Mouse (Mus musculus) liver, embryonic 11.5 days (tissue): Measurements from ENCODE around the gene B230307C23Rik. TPM values are rescaled to one million over a fixed set of nuclear protein-coding genes. Genes with fewer than 3 reads are reported as not detected.

Source experiments
- ATAC-seq: fragments of 200-750 bp; cut with Nextera tagmentation; replicated peaks from 2 replicates; pipeline ENCODE4 v1.8.0; 2017; ENCODE audit warnings: moderate number of reproducible peaks, mild to moderate bottlenecking, moderate TSS enrichment, moderate library complexity; ENCODE audit not compliant: low FRiP score
- DNase-seq: peaks from one replicate; pipeline ENCODE4 v3.0.0-alpha.2; 2017; ENCODE audit warnings: low spot score
- H3K27ac ChIP-seq: fragments of 300-500 bp; sonication (generic); 2 replicates; pipeline ENCODE4 v1.5.1; 2014; ENCODE audit warnings: mild to moderate bottlenecking, low read depth, low read length, control low read depth
- H3K27me3 ChIP-seq: fragments of 300-500 bp; sonication (generic); replicated peaks from 2 replicates; pipeline ENCODE4 v1.6.1; 2014; ENCODE audit warnings: low read length, mixed read lengths; ENCODE audit not compliant: control insufficient read depth, insufficient read depth
- H3K36me3 ChIP-seq: fragments of 300-500 bp; sonication (generic); 2 replicates; pipeline ENCODE4 v1.6.1; 2014; ENCODE audit warnings: mild to moderate bottlenecking, low read length, moderate library complexity, mixed read lengths; ENCODE audit not compliant: control insufficient read depth, insufficient read depth
- H3K4me1 ChIP-seq: fragments of 300-500 bp; sonication (generic); replicated peaks from 2 replicates; pipeline ENCODE4 v1.6.1; 2014; ENCODE audit warnings: low read length, mixed read lengths; ENCODE audit not compliant: control insufficient read depth, insufficient read depth
- H3K4me2 ChIP-seq: fragments of 300-500 bp; sonication (generic); 2 replicates; pipeline ENCODE4 v1.6.1; 2014; ENCODE audit warnings: mild to moderate bottlenecking, control low read depth, moderate library complexity
- H3K4me3 ChIP-seq: fragments of 300-500 bp; sonication (generic); 2 replicates; pipeline ENCODE4 v1.5.1; 2014; ENCODE audit warnings: low read depth, low read length, control low read depth
- H3K9ac ChIP-seq: fragments of 300-500 bp; sonication (generic); 2 replicates; pipeline ENCODE4 v1.6.1; 2014; ENCODE audit warnings: low read depth, low read length, control low read depth
- H3K9me3 ChIP-seq: fragments of 300-500 bp; sonication (generic); 2 replicates; pipeline ENCODE4 v1.6.1; 2016; ENCODE audit warnings: low read length, inconsistent platforms, mixed read lengths; ENCODE audit not compliant: control insufficient read depth
- WGBS: fragments of 180-500 bp; shearing (Covaris S2); extraction: QIAGEN DNeasy Blood & Tissue Kit; methylation state at CpG from one replicate; pipeline ENCODE4 v1.1.7; 2014; 5-methylcytosine and 5-hydroxymethylcytosine counted together
- polyA plus RNA-seq: library from polyadenylated mRNA; unstranded; fragments of >200 nt; fragmentation: Nextera tagmentation; extraction: Ambion mirVana; gene quantifications from 2 replicates; pipeline ENCODE4 v1.2.1, GENCODE M21; 2014

The B230307C23Rik gene
- polyA plus RNA-seq, 1 experiment from 2014 or later, result 32.1 TPM

GRCm38 (mm10) chr16:97958401-97958973, 38.6 kb upstream of the B230307C23Rik start:
- ATAC-seq, result peak; percentile 5; the same call in 1 of the 2 replicates
- H3K4me3 ChIP-seq, result no peak overlapping the region
- no peak overlapping the region for H3K4me2 ChIP-seq
- peak overlapping the region; percentile 44; the same call in 1 of the 2 replicates for H3K27ac ChIP-seq
- peaks cover 22% of the 10 kb centered on the region for H3K4me1 ChIP-seq
- no peaks in the 10 kb centered on the region for H3K27me3 ChIP-seq
- H3K9ac ChIP-seq, result no peak overlapping the region
- DNase-seq, result no peak
- H3K36me3 ChIP-seq, result no peaks in the 10 kb centered on the region
- no peaks in the 10 kb centered on the region for H3K9me3 ChIP-seq

- no peak overlapping the region for H3K4me3 ChIP-seq
- no peak overlapping the region for H3K27ac ChIP-seq
- peaks cover 23% of the 10 kb centered on the region for H3K4me1 ChIP-seq
- no peaks in the 10 kb centered on the region for H3K36me3 ChIP-seq
- H3K9ac ChIP-seq, result no peak overlapping the region
- H3K9me3 ChIP-seq, result no peaks in the 10 kb centered on the region
- peak overlapping the region; percentile 94 for H3K4me2 ChIP-seq
- 82% methylated on average over 3 of the region's 3 CpGs for WGBS
- DNase-seq (no peak), ATAC-seq (no peak)
- H3K27me3 ChIP-seq, result no peaks in the 10 kb centered on the region
These were observed 36.8 kb upstream of the B230307C23Rik start for GRCm38 (mm10) chr16:97960348-97960747.

DNA sequence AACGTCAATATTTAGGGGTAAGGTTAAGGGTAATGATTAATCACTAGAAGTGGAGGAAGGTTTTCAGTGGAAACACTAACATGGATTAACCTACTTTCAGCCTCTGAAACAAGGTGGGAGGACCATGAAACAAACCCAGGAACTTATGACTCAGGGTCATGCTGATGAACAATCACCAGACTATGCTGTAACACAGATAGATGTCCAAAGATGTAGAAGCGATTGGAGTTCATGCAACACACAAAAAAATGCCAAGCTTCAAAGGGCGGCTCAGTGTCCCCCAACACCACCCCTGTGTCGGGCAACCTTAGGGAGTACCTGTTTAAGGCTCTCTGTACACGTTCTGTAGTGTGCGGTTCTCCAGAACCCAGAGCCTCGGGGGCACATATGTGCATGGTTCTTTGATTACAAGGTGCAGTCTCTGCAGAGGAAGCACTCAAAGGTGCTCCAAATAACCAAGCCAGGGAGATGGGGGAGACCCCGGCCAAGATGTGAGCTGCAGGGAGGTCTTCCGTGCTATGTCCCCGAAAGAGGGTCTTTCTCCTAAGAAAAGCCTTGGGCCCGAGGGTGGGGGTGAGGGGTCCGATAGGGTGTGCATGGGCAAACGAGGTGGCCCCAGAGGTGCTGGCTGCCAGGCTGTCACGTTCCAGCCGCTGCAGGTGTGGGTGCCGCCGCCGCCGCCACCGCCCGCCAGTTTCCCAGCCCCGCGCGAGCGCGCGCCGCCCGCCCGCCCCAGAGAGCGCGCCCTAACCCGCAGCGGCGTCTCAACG, 35.5 kb upstream of the B230307C23Rik start:
- H3K27ac ChIP-seq, result peak overlapping the region; percentile 89
- peak; percentile 13; the same call in 1 of the 2 replicates for ATAC-seq
- H3K9me3 ChIP-seq, result no peaks in the 10 kb centered on the region
- no peaks in the 10 kb centered on the region for H3K27me3 ChIP-seq
- H3K36me3 ChIP-seq, result no peaks in the 10 kb centered on the region
- peak overlapping the region; percentile 85 for H3K4me3 ChIP-seq
- DNase-seq, result no peak
- H3K9ac ChIP-seq, result peak overlapping the region; percentile 93
- peak overlapping the region; percentile 94 for H3K4me2 ChIP-seq
- H3K4me1 ChIP-seq, result peaks cover 23% of the 10 kb centered on the region
- WGBS, result 7% methylated on average over 34 of the region's 36 CpGs

DNA sequence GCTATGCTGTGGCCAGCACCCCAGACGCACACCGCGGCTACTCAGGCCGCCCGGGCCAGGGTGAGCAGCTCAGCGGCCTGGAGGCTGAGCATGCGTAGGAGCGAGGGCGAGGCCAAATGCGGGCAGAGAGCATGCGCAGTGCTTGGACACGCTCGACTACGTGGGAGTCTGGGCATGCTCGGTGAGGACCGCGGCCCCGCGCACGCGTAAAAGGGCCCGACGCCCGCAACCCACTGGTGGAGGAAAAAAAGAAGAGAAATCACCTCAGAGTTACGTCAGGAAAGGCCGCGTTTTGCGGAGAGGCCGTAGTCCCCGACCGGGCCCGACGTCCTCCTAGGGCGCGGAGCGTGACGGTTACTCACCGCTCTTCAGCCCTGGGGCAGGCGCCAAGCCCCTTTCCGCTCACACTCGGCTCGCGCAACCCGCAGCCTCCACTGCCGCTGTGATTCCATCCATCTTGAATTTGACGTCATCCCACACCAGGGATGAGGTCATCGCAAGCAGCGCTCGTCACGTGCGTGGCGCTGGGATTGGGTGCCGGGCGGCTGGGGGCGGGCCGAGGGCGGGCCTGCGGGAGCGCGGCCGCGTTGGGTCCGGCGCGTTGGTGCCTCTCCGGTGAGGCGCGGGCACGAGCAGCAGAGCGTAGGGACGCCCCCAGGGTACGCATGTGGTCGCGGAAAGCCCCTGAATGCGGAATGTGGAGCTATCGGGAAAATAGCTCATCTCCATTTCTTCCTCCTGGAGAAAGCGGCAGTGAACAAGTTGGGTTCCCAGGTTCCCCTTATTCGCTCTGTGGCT, 34.8 kb upstream of the B230307C23Rik start, which contains the start of the genes C2cd2 and Zbtb21:
Gene C2cd2, minus strand, starts transcription at position 448 of the 798 bp plus-strand sequence.
Gene Zbtb21, minus strand, starts transcription at position 472 of the 798 bp plus-strand sequence.
- Histone ChIP-seq H3K4me3 (peak within 1 kb of the TSS; percentile 85), H3K9me3 (no peaks in the 10 kb centered on the region), H3K36me3 (no peaks in the 10 kb centered on the region), H3K27me3 (no peaks in the 10 kb centered on the region), H3K27ac (peak within 1 kb of the TSS; percentile 89), H3K4me1 (peaks cover 23% of the 10 kb centered on the region), H3K9ac (peak within 1 kb of the TSS; percentile 93), H3K4me2 (peak within 1 kb of the TSS; percentile 94)
- DNase-seq (peak; percentile 91), ATAC-seq (peak; percentile 95)
- WGBS, result under 1% methylated on average over 78 of the region's 78 CpGs

DNA sequence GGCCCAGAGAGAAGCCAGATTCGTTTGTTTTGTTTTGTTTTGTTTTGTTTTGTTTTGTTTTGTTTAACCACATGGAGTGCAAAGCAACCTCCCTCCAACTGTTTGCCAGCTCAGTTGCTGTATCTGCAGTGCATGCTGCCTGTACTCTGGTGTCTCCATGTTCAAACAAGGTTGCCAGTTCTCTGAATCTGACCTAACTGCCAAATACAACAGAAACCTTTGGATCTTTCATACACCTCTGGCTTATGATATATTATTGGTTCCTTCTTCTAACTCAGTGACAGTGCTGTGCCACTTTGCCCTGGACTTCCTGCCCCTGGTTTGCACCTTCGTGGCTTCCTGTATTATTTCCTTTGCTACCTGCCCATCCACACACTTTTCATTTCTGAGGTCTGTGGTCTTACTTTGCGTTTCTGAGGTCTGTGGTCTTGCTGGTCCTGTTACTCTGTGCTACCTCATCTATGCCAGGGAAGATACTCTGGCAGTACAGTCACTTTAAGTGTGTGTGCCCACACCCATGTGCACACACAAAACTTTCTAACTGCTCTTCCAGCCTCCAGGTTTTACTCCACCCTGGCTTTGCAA, 33.1 kb upstream of the B230307C23Rik start:
- H3K4me3 ChIP-seq, result no peak overlapping the region

DNA sequence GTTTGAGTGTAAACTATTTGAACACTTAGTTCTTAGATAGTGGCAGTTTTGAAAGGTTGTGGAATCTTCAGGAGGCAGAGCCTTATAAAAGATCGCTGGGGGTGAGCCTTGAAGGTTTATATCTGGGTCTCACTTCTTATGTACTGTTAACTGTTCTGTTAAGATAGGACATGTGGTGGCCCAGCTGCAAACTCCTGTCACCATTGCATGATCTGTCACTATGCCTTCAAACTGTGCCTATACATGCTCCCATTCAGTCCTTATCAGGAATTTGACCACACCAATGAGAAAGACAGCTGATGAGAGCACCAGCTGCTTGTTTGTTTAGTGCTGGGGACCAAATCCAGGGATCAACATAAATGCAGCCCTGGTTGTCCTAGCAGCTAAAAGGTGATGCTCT, 19.8 kb upstream of the B230307C23Rik start:
- Histone ChIP-seq H3K9me3 (no peaks in the 10 kb centered on the region), H3K27me3 (no peaks in the 10 kb centered on the region), H3K36me3 (no peaks in the 10 kb centered on the region), H3K4me1 (peaks cover 2% of the 10 kb centered on the region; the same call in 1 of the 2 replicates), H3K4me2 (no peak overlapping the region), H3K4me3 (no peak overlapping the region), H3K27ac (no peak overlapping the region), H3K9ac (no peak overlapping the region)
- 43% methylated on average over 1 of the region's 1 CpGs for WGBS
- DNase-seq (no peak), ATAC-seq (peak; percentile 78)

More for the DNA sequence above, 33.1 kb upstream of the B230307C23Rik start:
- DNase-seq (no peak), ATAC-seq (no peak)
- WGBS, result 68% methylated on average over 3 of the region's 3 CpGs
- Histone ChIP-seq H3K4me2 (no peak overlapping the region), H3K27ac (no peak overlapping the region), H3K27me3 (no peaks in the 10 kb centered on the region), H3K36me3 (no peaks in the 10 kb centered on the region), H3K9me3 (no peaks in the 10 kb centered on the region), H3K4me1 (peaks cover 12% of the 10 kb centered on the region), H3K9ac (no peak overlapping the region)

GRCm38 (mm10) chr16:97977722-97978121, 19.4 kb upstream of the B230307C23Rik start:
- no peak overlapping the region for H3K9ac ChIP-seq
- no peaks in the 10 kb centered on the region for H3K9me3 ChIP-seq
- H3K36me3 ChIP-seq, result no peaks in the 10 kb centered on the region
- no peak overlapping the region for H3K4me3 ChIP-seq
- H3K27ac ChIP-seq, result no peak overlapping the region
- 88% methylated on average over 3 of the region's 3 CpGs for WGBS
- H3K4me2 ChIP-seq, result no peak overlapping the region
- H3K27me3 ChIP-seq, result no peaks in the 10 kb centered on the region
- ATAC-seq (no peak), DNase-seq (no peak)
- peaks cover 2% of the 10 kb centered on the region; the same call in 1 of the 2 replicates for H3K4me1 ChIP-seq

DNA sequence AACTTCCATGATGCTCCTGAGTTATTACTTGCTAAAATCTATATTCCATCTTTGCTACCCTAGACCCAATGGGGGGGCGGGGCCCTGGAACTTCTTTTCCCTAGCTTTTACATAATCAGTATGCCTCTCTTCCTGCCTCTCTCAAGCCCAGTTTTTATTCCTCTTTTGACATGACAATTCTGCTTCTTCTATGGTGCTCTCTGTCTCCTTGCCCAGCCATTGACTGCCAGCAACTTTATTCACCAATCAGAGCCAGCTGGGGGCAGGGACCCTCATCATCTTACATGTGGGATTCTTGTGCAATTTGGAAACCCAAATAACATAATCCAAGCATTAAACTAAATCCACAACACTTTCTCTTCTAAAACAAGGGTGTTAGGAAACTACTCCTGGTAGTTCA, 15.8 kb upstream of the B230307C23Rik start:
- WGBS, result 69% methylated on average over 1 of the region's 1 CpGs
- Histone ChIP-seq H3K27ac (no peak overlapping the region), H3K9me3 (no peaks in the 10 kb centered on the region), H3K4me3 (no peak overlapping the region), H3K27me3 (no peaks in the 10 kb centered on the region), H3K36me3 (no peaks in the 10 kb centered on the region), H3K9ac (no peak overlapping the region), H3K4me1 (peaks cover 2% of the 10 kb centered on the region; the same call in 1 of the 2 replicates), H3K4me2 (no peak overlapping the region)
- DNase-seq (no peak), ATAC-seq (no peak)
